Mouse (Mus musculus) CH12.LX (cell line): Measurements from ENCODE around the gene Znrf3.

Experiments
- MAFK ChIP-seq: IDR thresholded peaks from 2 replicates; pipeline ENCODE4 v1.6.1; 2011; ENCODE audit warnings: low read length, improper control_type of control experiment; ENCODE audit not compliant: insufficient replicate concordance
- POLR2AphosphoS2 ChIP-seq: IDR thresholded peaks from 2 replicates; pipeline ENCODE4 v1.6.1; 2011; ENCODE audit warnings: low read depth, low read length, improper control_type of control experiment

DNA sequence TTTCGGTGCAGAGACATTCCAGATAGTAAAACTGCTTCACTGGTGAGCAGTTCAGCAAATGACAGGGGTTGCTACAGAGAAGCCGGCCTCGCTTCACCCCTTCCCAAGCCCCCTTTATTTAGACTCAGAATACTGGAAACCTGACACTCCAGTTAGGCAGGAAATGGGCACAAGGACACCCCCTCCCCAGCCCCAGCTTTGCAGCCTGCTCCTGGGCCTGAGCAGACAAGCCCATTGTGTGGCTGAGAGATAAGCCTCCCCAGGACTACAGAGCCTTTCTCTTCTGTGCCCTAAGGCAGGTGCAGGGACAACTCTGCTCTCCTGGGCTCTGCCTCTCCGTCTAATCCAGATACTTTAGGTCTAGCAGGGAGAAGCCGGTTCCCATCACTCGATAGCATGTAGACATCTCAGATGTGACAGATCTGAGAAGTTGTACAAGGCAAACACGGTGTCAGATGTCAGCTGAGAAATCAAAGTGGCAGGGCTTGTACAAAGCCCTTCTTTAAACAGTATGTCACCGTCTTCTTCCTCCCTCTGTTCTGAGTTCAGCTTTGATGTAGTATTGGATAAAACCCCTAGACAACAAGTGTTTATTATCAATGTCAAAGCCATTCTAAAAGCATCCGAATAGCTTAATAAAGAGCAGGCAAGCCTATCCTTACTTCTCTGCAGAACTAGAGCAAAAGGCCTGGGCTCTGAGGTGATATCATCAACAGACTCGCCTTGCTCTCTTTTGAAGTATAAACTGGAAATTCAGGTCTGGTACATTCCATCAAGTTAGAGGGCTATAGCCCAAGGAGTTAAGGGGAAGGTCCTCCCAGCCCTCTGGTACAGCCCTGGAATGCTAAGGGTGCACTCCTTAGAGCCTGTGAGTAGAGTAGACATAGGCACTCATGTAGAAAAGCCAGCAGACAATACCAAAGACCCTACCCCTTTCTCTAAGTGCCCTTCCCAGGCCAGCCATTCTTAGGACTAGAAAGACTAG is 204.6 kb downstream of the Znrf3 start:
- TF ChIP-seq POLR2AphosphoS2 (no peak), MAFK (no peak)
